Mouse (Mus musculus) midbrain, embryonic 14.5 days (tissue): ENCODE results near the gene Sympk. TPM values are rescaled to one million over a fixed set of nuclear protein-coding genes. Genes with fewer than 3 reads are reported as not detected.
A peak's percentile ranks its signal among the peaks of the same experiment; 100 is the strongest.

Experiments
- ATAC-seq: fragments of 200-750 bp; cut with Nextera tagmentation; 2 replicates; pipeline ENCODE4 v1.8.0; 2017; ENCODE audit warnings: moderate number of reproducible peaks, moderate library complexity; ENCODE audit not compliant: low FRiP score, low TSS enrichment
- DNase-seq: peaks from one replicate; pipeline ENCODE4 v3.0.0-alpha.2; 2015
- H3K27ac ChIP-seq: fragments of 300-500 bp; sonication (generic); replicated peaks from 2 replicates; pipeline ENCODE4 v1.5.1; 2014; ENCODE audit warnings: mild to moderate bottlenecking, low read depth, low read length, moderate library complexity
- H3K27me3 ChIP-seq: fragments of 300-500 bp; sonication (generic); 2 replicates; pipeline ENCODE4 v1.6.1; 2014; ENCODE audit warnings: low read length, control low read depth, mixed read lengths; ENCODE audit not compliant: control insufficient read depth, insufficient read depth
- H3K36me3 ChIP-seq: fragments of 300-500 bp; sonication (generic); 2 replicates; pipeline ENCODE4 v1.6.1; 2014; ENCODE audit warnings: low read length, control low read depth; ENCODE audit not compliant: control insufficient read depth, insufficient read depth
- H3K4me1 ChIP-seq: fragments of 300-500 bp; sonication (generic); 2 replicates; pipeline ENCODE4 v1.6.1; 2014; ENCODE audit warnings: mild to moderate bottlenecking, antibody characterized with exemption, low read length, control low read depth; ENCODE audit not compliant: control insufficient read depth, insufficient read depth
- H3K4me2 ChIP-seq: fragments of 300-500 bp; sonication (generic); 2 replicates; pipeline ENCODE4 v1.6.1; 2014; ENCODE audit warnings: mild to moderate bottlenecking, low read length, moderate library complexity
- H3K4me3 ChIP-seq: fragments of 300-500 bp; sonication (generic); replicated peaks from 2 replicates; pipeline ENCODE4 v1.5.1; 2014; ENCODE audit warnings: low read depth, low read length
- H3K9ac ChIP-seq: fragments of 300-500 bp; sonication (generic); replicated peaks from 2 replicates; pipeline ENCODE4 v1.6.1; 2014; ENCODE audit warnings: mild to moderate bottlenecking, low read length, moderate library complexity
- H3K9me3 ChIP-seq: fragments of 300-500 bp; sonication (generic); 2 replicates; pipeline ENCODE4 v1.6.1; 2016; ENCODE audit warnings: low read length, control low read depth, mixed read lengths; ENCODE audit not compliant: control insufficient read depth
- WGBS: fragments of 180-500 bp; shearing (Covaris S2); extraction: QIAGEN DNeasy Blood & Tissue Kit; methylation state at CpG from one replicate; pipeline ENCODE4 v1.1.7; 2014; 5-methylcytosine and 5-hydroxymethylcytosine counted together
- polyA plus RNA-seq: library from polyadenylated mRNA; unstranded; fragments of >200 nt; fragmentation: Nextera tagmentation; extraction: Ambion mirVana; gene quantifications from 2 replicates; pipeline ENCODE4 v1.2.1, GENCODE M21; 2014

The Sympk gene
- polyA plus RNA-seq, 1 experiment from 2014 or later = 18.1 TPM

GRCm38 (mm10) chr7:18991660-18992293, 32.4 kb upstream of the Sympk start:
- ATAC-seq (peak; percentile 11; the same call in 1 of the 2 replicates), DNase-seq (peak; percentile 58)
- Histone ChIP-seq H3K9me3 (no peaks in the 10 kb centered on the region), H3K9ac (peak overlapping the region; percentile 69), H3K27ac (peak overlapping the region; percentile 92), H3K4me1 (peaks cover 32% of the 10 kb centered on the region), H3K27me3 (peaks cover 11% of the 10 kb centered on the region; the same call in 1 of the 2 replicates), H3K36me3 (no peaks in the 10 kb centered on the region), H3K4me2 (peak overlapping the region; percentile 83), H3K4me3 (peak overlapping the region; percentile 59)
- WGBS = under 1% methylated on average over 59 of the region's 59 CpGs

GRCm38 (mm10) chr7:18992294-18992675, 31.9 kb upstream of the Sympk start:
- Histone ChIP-seq H3K4me3 (peak overlapping the region; percentile 59), H3K27me3 (peaks cover 11% of the 10 kb centered on the region; the same call in 1 of the 2 replicates), H3K4me1 (peaks cover 32% of the 10 kb centered on the region), H3K27ac (peak overlapping the region; percentile 92; the same call in 1 of the 2 replicates), H3K36me3 (no peaks in the 10 kb centered on the region), H3K4me2 (peak overlapping the region; percentile 83), H3K9ac (peak overlapping the region; percentile 69), H3K9me3 (no peaks in the 10 kb centered on the region)
- ATAC-seq (no peak), DNase-seq (no peak)
- 4% methylated on average over 31 of the region's 31 CpGs for WGBS

DNA sequence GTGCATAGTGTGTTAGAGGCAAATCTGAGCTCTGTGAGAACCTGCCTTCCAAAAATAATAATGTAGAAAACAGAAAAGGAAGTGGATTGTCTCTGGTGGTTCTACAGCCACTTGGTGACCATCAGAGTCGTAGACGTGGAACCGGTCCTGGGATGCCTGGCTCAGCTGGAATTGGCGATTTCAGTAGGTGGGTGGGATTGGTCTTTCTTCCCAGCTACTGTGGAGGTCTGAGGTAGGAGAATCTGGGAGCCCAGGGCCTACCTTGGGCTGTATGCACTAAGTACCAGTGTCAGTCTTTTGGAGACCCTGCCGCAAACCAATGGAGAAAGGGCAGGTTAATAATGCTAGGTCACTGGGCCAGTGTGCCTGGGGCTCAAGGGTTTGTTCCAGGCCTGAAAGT, 31.1 kb upstream of the Sympk start:
- Histone ChIP-seq H3K9ac (peak overlapping the region; percentile 69; the same call in 1 of the 2 replicates), H3K27me3 (peaks cover 11% of the 10 kb centered on the region; the same call in 1 of the 2 replicates), H3K4me3 (peak overlapping the region; percentile 59), H3K36me3 (no peaks in the 10 kb centered on the region), H3K9me3 (no peaks in the 10 kb centered on the region), H3K27ac (no peak overlapping the region), H3K4me2 (peak overlapping the region; percentile 83), H3K4me1 (peaks cover 32% of the 10 kb centered on the region)
- ATAC-seq (no peak), DNase-seq (no peak)
- WGBS = 90% methylated on average over 5 of the region's 5 CpGs

DNA sequence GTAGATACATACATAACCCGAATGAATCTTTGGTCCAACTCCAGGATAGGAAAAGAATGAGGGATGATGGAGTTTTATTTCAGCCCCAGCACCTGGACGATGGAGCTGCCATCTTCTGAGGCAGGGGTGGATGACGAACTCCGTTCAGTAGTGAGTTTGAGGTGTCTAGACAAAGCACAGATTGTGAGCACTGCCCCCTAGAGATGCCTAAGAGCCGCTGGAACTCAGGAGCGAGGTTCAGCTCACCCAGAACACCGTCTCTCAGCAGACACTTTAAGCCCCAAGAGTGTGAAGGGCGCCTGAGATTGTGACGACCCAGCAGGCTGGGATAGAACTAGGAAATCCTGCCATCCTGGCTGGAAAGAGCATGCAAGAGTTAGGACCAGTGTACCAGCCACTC, 25.3 kb upstream of the Sympk start:
- Histone ChIP-seq H3K4me3 (no peak overlapping the region), H3K4me2 (no peak overlapping the region), H3K36me3 (0 out of 2 replicates have a peak, but pooled peaks cover 3% of the 10 kb centered on the region), H3K4me1 (peaks cover 14% of the 10 kb centered on the region), H3K27me3 (no peaks in the 10 kb centered on the region), H3K9me3 (no peaks in the 10 kb centered on the region), H3K27ac (no peak overlapping the region), H3K9ac (no peak overlapping the region)
- ATAC-seq (no peak), DNase-seq (peak; percentile 45)
- 27% methylated on average over 9 of the region's 9 CpGs for WGBS

GRCm38 (mm10) chr7:19000421-19000820, 23.8 kb upstream of the Sympk start:
- peak overlapping the region; percentile 36; the same call in 1 of the 2 replicates for H3K9ac ChIP-seq
- no peak for ATAC-seq
- H3K36me3 ChIP-seq = peaks cover 9% of the 10 kb centered on the region
- no peak for DNase-seq
- no peaks in the 10 kb centered on the region for H3K9me3 ChIP-seq
- H3K27ac ChIP-seq = no peak overlapping the region
- H3K27me3 ChIP-seq = no peaks in the 10 kb centered on the region
- H3K4me3 ChIP-seq = peak overlapping the region; percentile 25
- peaks cover 14% of the 10 kb centered on the region for H3K4me1 ChIP-seq
- H3K4me2 ChIP-seq = peak overlapping the region; percentile 41
- 57% methylated on average over 10 of the region's 10 CpGs for WGBS

DNA sequence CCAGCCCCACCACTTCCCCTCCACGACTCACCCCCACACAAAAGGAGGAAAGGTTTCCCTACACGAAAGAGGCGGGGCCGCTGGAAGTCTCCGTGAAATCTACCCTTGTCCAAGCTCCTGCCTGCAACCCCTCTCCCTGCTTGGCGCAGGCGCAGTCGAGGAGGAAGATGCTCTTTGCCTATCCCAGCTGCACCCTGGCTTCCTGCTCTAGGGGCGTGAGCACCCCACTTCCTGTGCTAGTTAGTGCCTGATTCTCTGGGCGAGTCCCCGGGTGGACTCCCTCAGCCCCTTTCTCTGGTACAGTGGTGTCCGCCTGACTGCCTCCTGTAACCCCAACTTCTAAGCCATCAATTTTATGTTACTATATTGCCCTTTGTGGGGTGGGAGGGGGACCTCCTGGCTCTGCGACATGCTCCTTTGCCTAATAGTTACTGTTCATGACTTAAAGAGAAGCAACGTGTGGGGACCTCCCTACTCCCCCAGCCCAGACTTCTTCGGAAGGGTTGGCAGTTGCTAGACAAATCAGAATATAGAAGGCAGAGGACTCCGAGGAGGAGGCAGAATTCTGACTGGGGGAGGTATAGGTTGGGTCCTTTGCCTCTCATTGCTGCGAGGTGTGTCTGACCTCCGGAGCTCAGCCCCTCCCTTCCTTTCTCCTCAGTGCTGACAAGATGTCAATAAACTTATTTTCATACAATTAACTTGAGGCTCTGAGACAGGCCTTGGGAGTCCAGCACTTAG, 22.9 kb upstream of the Sympk start:
- H3K9me3 ChIP-seq = no peaks in the 10 kb centered on the region
- H3K4me3 ChIP-seq = peak overlapping the region; percentile 25
- peak overlapping the region; percentile 36; the same call in 1 of the 2 replicates for H3K9ac ChIP-seq
- H3K27me3 ChIP-seq = no peaks in the 10 kb centered on the region
- peaks cover 17% of the 10 kb centered on the region for H3K36me3 ChIP-seq
- peak; percentile 49 for DNase-seq
- H3K4me1 ChIP-seq = peaks cover 23% of the 10 kb centered on the region
- no peak for ATAC-seq
- WGBS = 37% methylated on average over 18 of the region's 18 CpGs
- no peak overlapping the region for H3K27ac ChIP-seq
- peak overlapping the region; percentile 41 for H3K4me2 ChIP-seq

GRCm38 (mm10) chr7:19001807-19002085, 22.4 kb upstream of the Sympk start:
- Histone ChIP-seq H3K4me2 (no peak overlapping the region), H3K9ac (no peak overlapping the region), H3K4me3 (no peak overlapping the region), H3K27me3 (no peaks in the 10 kb centered on the region), H3K4me1 (peaks cover 27% of the 10 kb centered on the region), H3K36me3 (peaks cover 20% of the 10 kb centered on the region), H3K9me3 (no peaks in the 10 kb centered on the region), H3K27ac (no peak overlapping the region)
- ATAC-seq = no peak
- DNase-seq = no peak
- WGBS = 82% methylated on average over 3 of the region's 3 CpGs

DNA sequence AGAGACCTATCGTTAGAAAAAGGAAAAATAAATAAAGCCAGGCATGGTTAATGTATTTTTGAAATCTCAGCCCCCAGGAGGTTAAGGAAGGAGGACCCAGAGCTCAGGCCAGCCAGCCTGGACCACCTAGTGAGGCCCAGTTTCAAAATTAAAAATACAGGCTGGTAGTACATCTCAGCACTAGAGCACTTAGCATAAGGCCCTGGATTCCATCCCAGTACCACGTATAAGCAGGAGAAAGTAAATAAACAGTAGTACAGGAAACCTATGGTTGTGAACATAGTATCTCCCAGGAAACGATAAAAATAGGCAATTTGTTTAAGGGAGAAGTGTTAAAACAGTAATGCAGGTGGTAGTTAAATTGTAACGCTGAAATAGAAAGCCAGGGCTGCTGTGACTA, 22.1 kb upstream of the Sympk start:
- Histone ChIP-seq H3K27ac (0 out of 2 replicates have a peak overlapping the region, but pooled peaks have one; percentile 15), H3K4me1 (peaks cover 29% of the 10 kb centered on the region), H3K36me3 (peaks cover 24% of the 10 kb centered on the region), H3K27me3 (no peaks in the 10 kb centered on the region), H3K9me3 (no peaks in the 10 kb centered on the region), H3K9ac (peak overlapping the region; percentile 50; the same call in 1 of the 2 replicates), H3K4me3 (peak overlapping the region; percentile 35; the same call in 1 of the 2 replicates), H3K4me2 (peak overlapping the region; percentile 58)
- no peak for DNase-seq
- 56% methylated on average over 4 of the region's 4 CpGs for WGBS
- ATAC-seq = no peak
